Mouse (Mus musculus) hindlimb bud, embryonic 11.5 days (tissue): ENCODE measurements around the gene Pdgfc.

Source experiments
- DNase-seq: peaks from one replicate; pipeline ENCODE4 v3.0.0-alpha.2; 2012; ENCODE audit warnings: low read depth, low spot score; ENCODE audit errors: extremely low spot score

The Pdgfc gene

GRCm38 (mm10) chr3:81262801-81263200, 226.6 kb downstream of the Pdgfc start:
- no peak for DNase-seq
